Mouse (Mus musculus): ENCODE data around the gene Cd200r3. TPM values are rescaled to one million over a fixed set of nuclear protein-coding genes. Genes with fewer than 3 reads are reported as not detected.

Gene Cd200r3
- polyA plus RNA-seq, 1 experiment from 2014 or later: 0.30 TPM

- no peak overlapping the region for H3K4me2 ChIP-seq (ENCODE audit: low read length)
- WGBS: 80% methylated on average over 4 of the region's 4 CpGs
These were observed 50.0 kb downstream of the Cd200r3 start for GRCm38 (mm10) chr16:44993319-44994019.

GRCm38 (mm10) chr16:44994206-44994953 is 50.9 kb downstream of the Cd200r3 start:
- Histone ChIP-seq H3K4me2 (ENCODE audit: low read length) (no peak overlapping the region), H3K27ac (replicated peaks in 1 of 2; ENCODE audit: control insufficient read depth in 1 of 2, insufficient read depth in 1 of 2, low read depth in 2 of 2, low read length in 2 of 2) (no peak overlapping the region), H3K4me1 (ENCODE audit: control insufficient read depth in 2 of 2, insufficient read depth in 2 of 2, low read length in 2 of 2) (no peaks in the 10 kb centered on the region), H3K9ac (ENCODE audit: low read length) (no peak overlapping the region), H3K4me3 (ENCODE audit: control insufficient read depth in 1 of 2, insufficient read depth in 1 of 2, low read depth in 1 of 2, low read length in 2 of 2) (no peak overlapping the region), H3K36me3 (ENCODE audit: control insufficient read depth, insufficient read depth, low read length) (no peaks in the 10 kb centered on the region), H3K27me3 (ENCODE audit: control insufficient read depth, insufficient read depth, low read length) (no peaks in the 10 kb centered on the region), H3K9me3 (ENCODE audit: control insufficient read depth, low read length) (no peaks in the 10 kb centered on the region)
- ATAC-seq (ENCODE audit: insufficient number of reproducible peaks, insufficient read depth, low FRiP score, low read depth): no peak
- WGBS: 74% methylated on average over 6 of the region's 6 CpGs

More at GRCm38 (mm10) chr16:44993319-44994019, 50.0 kb downstream of the Cd200r3 start:
- Histone ChIP-seq H3K9ac (ENCODE audit: low read length) (no peak overlapping the region), H3K4me1 (ENCODE audit: control insufficient read depth in 2 of 2, insufficient read depth in 2 of 2, low read length in 2 of 2) (no peaks in the 10 kb centered on the region), H3K36me3 (ENCODE audit: control insufficient read depth, insufficient read depth, low read length) (no peaks in the 10 kb centered on the region), H3K27me3 (ENCODE audit: control insufficient read depth, insufficient read depth, low read length) (no peaks in the 10 kb centered on the region), H3K9me3 (ENCODE audit: control insufficient read depth, low read length) (no peaks in the 10 kb centered on the region), H3K27ac (replicated peaks in 1 of 2; ENCODE audit: control insufficient read depth in 1 of 2, insufficient read depth in 1 of 2, low read depth in 2 of 2, low read length in 2 of 2) (no peak overlapping the region), H3K4me3 (ENCODE audit: control insufficient read depth in 1 of 2, insufficient read depth in 1 of 2, low read depth in 1 of 2, low read length in 2 of 2) (no peak overlapping the region)
- no peak for ATAC-seq (ENCODE audit: insufficient number of reproducible peaks, insufficient read depth, low FRiP score, low read depth)

GRCm38 (mm10) chr16:44995111-44995510 is 51.6 kb downstream of the Cd200r3 start:
- H3K36me3 ChIP-seq (ENCODE audit: control insufficient read depth, insufficient read depth, low read length): no peaks in the 10 kb centered on the region
- no peak for ATAC-seq (ENCODE audit: insufficient number of reproducible peaks, insufficient read depth, low FRiP score, low read depth)
- 59% methylated on average over 1 of the region's 1 CpGs for WGBS

GRCm38 (mm10) chr16:44996701-44997100 is 53.2 kb downstream of the Cd200r3 start:
- H3K4me1 ChIP-seq (ENCODE audit: control insufficient read depth in 2 of 2, insufficient read depth in 2 of 2, low read length in 2 of 2): no peaks in the 10 kb centered on the region
- H3K27ac ChIP-seq (replicated peaks in 1 of 2; ENCODE audit: control insufficient read depth in 1 of 2, insufficient read depth in 1 of 2, low read depth in 2 of 2, low read length in 2 of 2): no peak overlapping the region
- ATAC-seq (ENCODE audit: insufficient number of reproducible peaks, insufficient read depth, low FRiP score, low read depth): no peak
- H3K9me3 ChIP-seq (ENCODE audit: control insufficient read depth, low read length): no peaks in the 10 kb centered on the region
- no peak overlapping the region for H3K9ac ChIP-seq (ENCODE audit: low read length)
- H3K36me3 ChIP-seq (ENCODE audit: control insufficient read depth, insufficient read depth, low read length): no peaks in the 10 kb centered on the region
- no peak overlapping the region for H3K4me3 ChIP-seq (ENCODE audit: control insufficient read depth in 1 of 2, insufficient read depth in 1 of 2, low read depth in 1 of 2, low read length in 2 of 2)
- no peak overlapping the region for H3K4me2 ChIP-seq (ENCODE audit: low read length)
- H3K27me3 ChIP-seq (ENCODE audit: control insufficient read depth, insufficient read depth, low read length): no peaks in the 10 kb centered on the region
- WGBS: 70% methylated on average over 1 of the region's 1 CpGs

More at GRCm38 (mm10) chr16:44995111-44995510, 51.6 kb downstream of the Cd200r3 start:
- Histone ChIP-seq H3K9ac (ENCODE audit: low read length) (no peak overlapping the region), H3K27me3 (ENCODE audit: control insufficient read depth, insufficient read depth, low read length) (no peaks in the 10 kb centered on the region), H3K4me3 (ENCODE audit: control insufficient read depth in 1 of 2, insufficient read depth in 1 of 2, low read depth in 1 of 2, low read length in 2 of 2) (no peak overlapping the region), H3K4me2 (ENCODE audit: low read length) (no peak overlapping the region), H3K4me1 (ENCODE audit: control insufficient read depth in 2 of 2, insufficient read depth in 2 of 2, low read length in 2 of 2) (no peaks in the 10 kb centered on the region), H3K9me3 (ENCODE audit: control insufficient read depth, low read length) (no peaks in the 10 kb centered on the region), H3K27ac (replicated peaks in 1 of 2; ENCODE audit: control insufficient read depth in 1 of 2, insufficient read depth in 1 of 2, low read depth in 2 of 2, low read length in 2 of 2) (no peak overlapping the region)

DNA sequence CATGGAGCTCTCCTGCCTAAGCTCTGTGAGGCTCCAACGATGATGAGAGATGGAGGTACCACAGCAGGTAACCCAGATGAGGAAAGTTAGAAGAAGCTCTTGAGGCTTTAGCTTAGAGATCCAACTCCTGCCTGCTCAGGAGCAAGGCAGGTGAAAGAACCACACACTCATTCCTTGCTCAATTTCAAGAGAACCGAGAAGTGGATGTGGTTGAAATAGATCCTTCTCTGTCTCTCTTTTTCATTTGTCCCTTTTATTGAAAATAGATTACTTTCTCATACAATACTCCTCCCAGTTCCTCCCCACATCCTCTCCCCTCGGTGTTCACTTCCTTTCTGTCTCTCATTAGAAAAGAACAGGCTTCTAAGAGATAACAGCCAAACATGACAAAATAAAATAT is 56.1 kb downstream of the Cd200r3 start:
- 38% methylated on average over 3 of the region's 3 CpGs for WGBS
- no peak for ATAC-seq (ENCODE audit: insufficient number of reproducible peaks, insufficient read depth, low FRiP score, low read depth)
- no peaks in the 10 kb centered on the region for H3K9me3 ChIP-seq (ENCODE audit: control insufficient read depth, low read length)

DNA sequence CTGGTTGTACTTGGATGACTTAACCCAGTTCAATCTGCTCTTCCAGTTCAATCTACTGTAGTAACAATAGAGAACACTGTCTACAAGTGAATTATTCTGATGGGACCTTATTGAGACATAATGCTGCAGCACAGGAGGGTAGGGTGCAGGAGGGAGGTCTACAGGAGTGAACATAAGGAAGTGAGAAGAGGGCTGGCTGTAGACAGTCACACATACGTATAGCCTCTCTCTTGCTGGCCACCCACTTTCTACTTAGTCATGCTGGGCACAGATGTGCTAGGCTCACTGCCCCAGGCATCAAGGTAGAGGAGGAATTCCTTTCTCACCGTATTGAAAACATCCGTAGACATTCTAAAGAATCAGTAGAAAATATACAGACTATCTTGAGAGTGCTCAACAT is 61.0 kb downstream of the Cd200r3 start:
- WGBS: 77% methylated on average over 3 of the region's 3 CpGs
- Histone ChIP-seq H3K4me2 (ENCODE audit: low read length) (no peak overlapping the region), H3K36me3 (ENCODE audit: control insufficient read depth, insufficient read depth, low read length) (no peaks in the 10 kb centered on the region), H3K27ac (replicated peaks in 1 of 2; ENCODE audit: control insufficient read depth in 1 of 2, insufficient read depth in 1 of 2, low read depth in 2 of 2, low read length in 2 of 2) (no peak overlapping the region), H3K27me3 (ENCODE audit: control insufficient read depth, insufficient read depth, low read length) (no peaks in the 10 kb centered on the region), H3K9me3 (ENCODE audit: control insufficient read depth, low read length) (no peaks in the 10 kb centered on the region), H3K9ac (ENCODE audit: low read length) (no peak overlapping the region), H3K4me1 (ENCODE audit: control insufficient read depth in 2 of 2, insufficient read depth in 2 of 2, low read length in 2 of 2) (no peaks in the 10 kb centered on the region; a peak in 1 of 4 replicates), H3K4me3 (ENCODE audit: control insufficient read depth in 1 of 2, insufficient read depth in 1 of 2, low read depth in 1 of 2, low read length in 2 of 2) (no peak overlapping the region)
- ATAC-seq (ENCODE audit: insufficient number of reproducible peaks, insufficient read depth, low FRiP score, low read depth): no peak

More for the DNA sequence above, 56.1 kb downstream of the Cd200r3 start:
- H3K4me1 ChIP-seq (ENCODE audit: control insufficient read depth in 2 of 2, insufficient read depth in 2 of 2, low read length in 2 of 2): no peaks in the 10 kb centered on the region
- no peaks in the 10 kb centered on the region for H3K27me3 ChIP-seq (ENCODE audit: control insufficient read depth, insufficient read depth, low read length)
- no peak overlapping the region for H3K4me3 ChIP-seq (ENCODE audit: control insufficient read depth in 1 of 2, insufficient read depth in 1 of 2, low read depth in 1 of 2, low read length in 2 of 2)
- no peaks in the 10 kb centered on the region for H3K36me3 ChIP-seq (ENCODE audit: control insufficient read depth, insufficient read depth, low read length)
- H3K9ac ChIP-seq (ENCODE audit: low read length): no peak overlapping the region
- no peak overlapping the region for H3K27ac ChIP-seq (replicated peaks in 1 of 2; ENCODE audit: control insufficient read depth in 1 of 2, insufficient read depth in 1 of 2, low read depth in 2 of 2, low read length in 2 of 2)
- H3K4me2 ChIP-seq (ENCODE audit: low read length): no peak overlapping the region

GRCm38 (mm10) chr16:45005280-45005679 is 61.8 kb downstream of the Cd200r3 start:
- no peaks in the 10 kb centered on the region for H3K9me3 ChIP-seq (ENCODE audit: control insufficient read depth, low read length)
- no peak overlapping the region for H3K27ac ChIP-seq (replicated peaks in 1 of 2; ENCODE audit: control insufficient read depth in 1 of 2, insufficient read depth in 1 of 2, low read depth in 2 of 2, low read length in 2 of 2)
- H3K9ac ChIP-seq (ENCODE audit: low read length): no peak overlapping the region
- no peak for ATAC-seq (ENCODE audit: insufficient number of reproducible peaks, insufficient read depth, low FRiP score, low read depth)
- no peaks in the 10 kb centered on the region for H3K36me3 ChIP-seq (ENCODE audit: control insufficient read depth, insufficient read depth, low read length)
- 69% methylated on average over 3 of the region's 3 CpGs for WGBS
- no peak overlapping the region for H3K4me2 ChIP-seq (ENCODE audit: low read length)
- no peaks in the 10 kb centered on the region for H3K27me3 ChIP-seq (ENCODE audit: control insufficient read depth, insufficient read depth, low read length)
- no peaks in the 10 kb centered on the region; a peak in 1 of 4 replicates for H3K4me1 ChIP-seq (ENCODE audit: control insufficient read depth in 2 of 2, insufficient read depth in 2 of 2, low read length in 2 of 2)
- no peak overlapping the region for H3K4me3 ChIP-seq (ENCODE audit: control insufficient read depth in 1 of 2, insufficient read depth in 1 of 2, low read depth in 1 of 2, low read length in 2 of 2)
